In genomic region chr8:108594361-108595060, GRCm38 (mm10) we compare ENCODE assay signal across 10 mouse cellular contexts.
A peak's percentile ranks its signal among the peaks of the same experiment; 100 is the strongest.
DNase-seq lines count a peak whose midpoint lies in the region; ATAC-seq lines count a peak whose summit lies in the region.
"Had no signal": no experiment of that assay in that cellular context is flagged by ENCODE, and none has a peak within 500 bp of the region (broad histone marks: within the 10 kb centered on the region; RNA-seq: fewer than 3 reads in every experiment).

No protein-coding gene starts in this region.

- H3K4me2 ChIP-seq in heart, embryonic 15.5 days: no peak overlapping the region
- H3K4me2 ChIP-seq in midbrain, embryonic 12.5 days (replicated peaks): no peak overlapping the region
- H3K4me2 ChIP-seq in midbrain, embryonic 16.5 days (ENCODE audit: low read length): no peak overlapping the region
- H3K4me2 ChIP-seq in forebrain, embryonic 14.5 days (ENCODE audit: low read length): no peak overlapping the region
- peak overlapping the region; percentile 15; the same call in 1 of the 2 replicates for H3K4me2 ChIP-seq in neural tube, embryonic 15.5 days

- no peaks in the 10 kb centered on the region for H3K36me3 ChIP-seq in heart, embryonic 15.5 days
- no peaks in the 10 kb centered on the region for H3K36me3 ChIP-seq in midbrain, embryonic 12.5 days
- no peaks in the 10 kb centered on the region for H3K36me3 ChIP-seq in midbrain, embryonic 16.5 days (ENCODE audit: control insufficient read depth, insufficient read depth, low read length)
- H3K36me3 ChIP-seq in forebrain, embryonic 14.5 days (ENCODE audit: control insufficient read depth, insufficient read depth, low read length): no peaks in the 10 kb centered on the region
- no peaks in the 10 kb centered on the region for H3K36me3 ChIP-seq in neural tube, embryonic 15.5 days

- no peaks in the 10 kb centered on the region for H3K27me3 ChIP-seq in heart, embryonic 15.5 days
- H3K27me3 ChIP-seq in midbrain, embryonic 12.5 days: no peaks in the 10 kb centered on the region
- H3K27me3 ChIP-seq in midbrain, embryonic 16.5 days (ENCODE audit: control insufficient read depth, insufficient read depth, low read depth, low read length): no peaks in the 10 kb centered on the region
- H3K27me3 ChIP-seq in forebrain, embryonic 14.5 days (replicated peaks; ENCODE audit: control insufficient read depth, insufficient read depth, low read length): no peaks in the 10 kb centered on the region
- H3K27me3 ChIP-seq in neural tube, embryonic 15.5 days (replicated peaks): 0 out of 2 replicates have a peak, but pooled peaks cover 8% of the 10 kb centered on the region

- 59% methylated on average over 9 of the region's 9 CpGs for WGBS in heart, embryonic 15.5 days
- WGBS in midbrain, embryonic 12.5 days: 52% methylated on average over 9 of the region's 9 CpGs
- WGBS in midbrain, embryonic 16.5 days: 52% methylated on average over 9 of the region's 9 CpGs
- WGBS in forebrain, embryonic 14.5 days: 35% methylated on average over 9 of the region's 9 CpGs
- WGBS in neural tube, embryonic 15.5 days: 28% methylated on average over 9 of the region's 9 CpGs

- no peak for DNase-seq in heart, postnatal 4 days
- peak; percentile 38 for DNase-seq in forebrain, embryonic 14.5 days (ENCODE audit: low spot score)
- DNase-seq in spleen, postnatal 4 days (ENCODE audit: low spot score in 2 of 2): no peak
- DNase-seq in layer of hippocampus, adult 8-10 months (ENCODE audit: low spot score in 2 of 2): no peak
- DNase-seq: kidney, adult 18-20 months had no signal

- peaks cover 21% of the 10 kb centered on the region for H3K4me1 ChIP-seq in heart, embryonic 15.5 days (replicated peaks)
- H3K4me1 ChIP-seq in midbrain, embryonic 12.5 days: peaks cover 15% of the 10 kb centered on the region
- H3K4me1 ChIP-seq in midbrain, embryonic 16.5 days (ENCODE audit: control insufficient read depth, insufficient read depth, low read length): peaks cover 3% of the 10 kb centered on the region; the same call in 1 of the 2 replicates
- peaks cover 11% of the 10 kb centered on the region; the same call in 1 of the 2 replicates for H3K4me1 ChIP-seq in forebrain, embryonic 14.5 days (ENCODE audit: control insufficient read depth, insufficient read depth, low read length)
- H3K4me1 ChIP-seq in neural tube, embryonic 15.5 days: peaks cover 24% of the 10 kb centered on the region

- H3K27ac ChIP-seq in heart, embryonic 15.5 days: peak overlapping the region; percentile 80
- 0 out of 2 replicates have a peak overlapping the region, but pooled peaks have one; percentile 15 for H3K27ac ChIP-seq in midbrain, embryonic 12.5 days (replicated peaks)
- no peak overlapping the region for H3K27ac ChIP-seq in midbrain, embryonic 16.5 days (ENCODE audit: low read length)
- H3K27ac ChIP-seq in forebrain, embryonic 14.5 days (ENCODE audit: low read depth, low read length): no peak overlapping the region
- peak overlapping the region; percentile 23; the same call in 1 of the 2 replicates for H3K27ac ChIP-seq in neural tube, embryonic 15.5 days (replicated peaks)
- H3K27ac ChIP-seq: macrophage had no signal

- no peaks in the 10 kb centered on the region for H3K9me3 ChIP-seq in heart, embryonic 15.5 days (replicated peaks)
- no peaks in the 10 kb centered on the region for H3K9me3 ChIP-seq in midbrain, embryonic 12.5 days
- no peaks in the 10 kb centered on the region for H3K9me3 ChIP-seq in midbrain, embryonic 16.5 days (replicated peaks; ENCODE audit: control insufficient read depth, low read length, poor library complexity, severe bottlenecking)
- no peaks in the 10 kb centered on the region for H3K9me3 ChIP-seq in forebrain, embryonic 14.5 days (replicated peaks; ENCODE audit: control insufficient read depth, low read length)
- H3K9me3 ChIP-seq in neural tube, embryonic 15.5 days (replicated peaks): no peaks in the 10 kb centered on the region

- no peak for ATAC-seq in heart, embryonic 15.5 days (replicated peaks; ENCODE audit: insufficient number of reproducible peaks, insufficient read depth, low FRiP score, low read depth)
- no peak for ATAC-seq in midbrain, embryonic 12.5 days (ENCODE audit: low FRiP score, low read depth)
- ATAC-seq in midbrain, embryonic 16.5 days: no peak
- no peak for ATAC-seq in forebrain, embryonic 14.5 days
- ATAC-seq in neural tube, embryonic 15.5 days (ENCODE audit: low FRiP score): no peak

- H3K4me3 ChIP-seq in heart, embryonic 15.5 days: no peak overlapping the region
- H3K4me3 ChIP-seq in midbrain, embryonic 12.5 days: no peak overlapping the region
- no peak overlapping the region for H3K4me3 ChIP-seq in midbrain, embryonic 16.5 days (ENCODE audit: low read depth, low read length)
- H3K4me3 ChIP-seq in forebrain, embryonic 14.5 days (ENCODE audit: low read depth, low read length): no peak overlapping the region
- no peak overlapping the region for H3K4me3 ChIP-seq in neural tube, embryonic 15.5 days (replicated peaks)

- no peak overlapping the region for H3K9ac ChIP-seq in heart, embryonic 15.5 days
- H3K9ac ChIP-seq in midbrain, embryonic 12.5 days (replicated peaks): no peak overlapping the region
- H3K9ac ChIP-seq in midbrain, embryonic 16.5 days (ENCODE audit: low read depth, low read length): no peak overlapping the region
- H3K9ac ChIP-seq in forebrain, embryonic 14.5 days (ENCODE audit: low read length): no peak overlapping the region
- no peak overlapping the region for H3K9ac ChIP-seq in neural tube, embryonic 15.5 days (replicated peaks)

Comparison
In these comparisons a context has a peak if more than half of its experiments do, and no peak if none do; other contexts are left out.
1. H3K27ac ChIP-seq: peak in heart, embryonic 15.5 days (single experiment), midbrain, embryonic 12.5 days (single experiment) and neural tube, embryonic 15.5 days (single experiment); none in midbrain, embryonic 16.5 days (single experiment) and forebrain, embryonic 14.5 days (single experiment).